Mouse (Mus musculus) intestine, embryonic 14.5 days (tissue): Measurements from ENCODE around the gene Gm1043. TPM values are rescaled to one million over a fixed set of nuclear protein-coding genes. Genes with fewer than 3 reads are reported as not detected.
A peak's percentile ranks its signal among the peaks of the same experiment; 100 is the strongest.

Experiments used
- ATAC-seq: fragments of 200-750 bp; cut with Nextera tagmentation; replicated peaks from 2 replicates; pipeline ENCODE4 v1.8.0; 2017; ENCODE audit warnings: low read depth, moderate number of reproducible peaks, moderate TSS enrichment, moderate library complexity; ENCODE audit not compliant: low FRiP score, low TSS enrichment
- DNase-seq: peaks from one replicate; pipeline ENCODE4 v3.0.0-alpha.2; 2018; ENCODE audit warnings: low spot score
- H3K27ac ChIP-seq: fragments of 300-500 bp; sonication (generic); 2 replicates; pipeline ENCODE4 v1.5.1; 2014; ENCODE audit warnings: low read depth, mild to moderate bottlenecking, control low read depth
- H3K27me3 ChIP-seq: fragments of 300-500 bp; sonication (generic); replicated peaks from 2 replicates; pipeline ENCODE4 v1.6.1; 2014; ENCODE audit warnings: low read length, control low read depth; ENCODE audit not compliant: control insufficient read depth, insufficient read depth
- H3K36me3 ChIP-seq: fragments of 300-500 bp; sonication (generic); 2 replicates; pipeline ENCODE4 v1.6.1; 2014; ENCODE audit warnings: low read length, control low read depth; ENCODE audit not compliant: control insufficient read depth, insufficient read depth
- H3K4me1 ChIP-seq: fragments of 300-500 bp; sonication (generic); replicated peaks from 2 replicates; pipeline ENCODE4 v1.6.1; 2014; ENCODE audit warnings: low read length, control low read depth, mixed read lengths; ENCODE audit not compliant: control insufficient read depth, insufficient read depth
- H3K4me2 ChIP-seq: fragments of 300-500 bp; sonication (generic); 2 replicates; pipeline ENCODE4 v1.6.1; 2014; ENCODE audit warnings: low read length
- H3K4me3 ChIP-seq: fragments of 300-500 bp; sonication (generic); 2 replicates; pipeline ENCODE4 v1.5.1; 2014; ENCODE audit warnings: low read depth, low read length, control low read depth, mixed read lengths
- H3K9ac ChIP-seq: fragments of 300-500 bp; sonication (generic); 2 replicates; pipeline ENCODE4 v1.6.1; 2014; ENCODE audit warnings: mild to moderate bottlenecking, low read length
- H3K9me3 ChIP-seq: fragments of 300-500 bp; sonication (generic); 2 replicates; pipeline ENCODE4 v1.6.1; 2016; ENCODE audit warnings: low read length, control low read depth; ENCODE audit not compliant: control insufficient read depth
- WGBS: fragments of 180-500 bp; shearing (Covaris S2); extraction: QIAGEN DNeasy Blood & Tissue Kit; methylation state at CpG from one replicate; pipeline ENCODE4 v1.1.7; 2014; 5-methylcytosine and 5-hydroxymethylcytosine counted together
- polyA plus RNA-seq: library from polyadenylated mRNA; unstranded; fragments of >200 nt; fragmentation: Nextera tagmentation; extraction: Ambion mirVana; gene quantifications from 2 replicates; pipeline ENCODE4 v1.2.1, GENCODE M21; 2014

Gene Gm1043
- polyA plus RNA-seq, 1 experiment from 2014 or later: not detected

DNA sequence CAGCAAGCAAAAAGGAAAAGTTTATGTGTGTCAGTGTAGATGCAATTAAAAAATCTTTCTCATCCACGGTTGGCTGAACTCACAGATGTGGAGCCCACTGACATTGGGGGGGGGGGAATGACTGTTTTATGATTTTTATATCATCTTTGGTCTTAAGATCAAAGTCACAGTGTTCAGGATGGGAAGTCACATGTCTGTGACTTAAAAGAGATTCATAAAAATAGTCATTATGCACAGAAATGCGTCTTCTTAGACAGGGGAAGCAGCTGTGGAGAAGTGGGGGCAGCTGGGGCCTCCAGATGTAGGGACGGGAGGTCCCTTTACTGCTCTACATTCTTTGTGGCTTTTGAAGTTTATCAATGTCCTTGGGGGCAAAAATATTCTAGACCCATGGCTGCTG is 28.7 kb upstream of the Gm1043 start:
- 57% methylated on average over 3 of the region's 3 CpGs for WGBS
- DNase-seq (no peak), ATAC-seq (no peak)
- Histone ChIP-seq H3K4me2 (no peak overlapping the region), H3K27ac (no peak overlapping the region), H3K9ac (no peak overlapping the region), H3K4me1 (0 out of 2 replicates have a peak, but pooled peaks cover 4% of the 10 kb centered on the region), H3K27me3 (no peaks in the 10 kb centered on the region), H3K36me3 (no peaks in the 10 kb centered on the region), H3K4me3 (no peak overlapping the region), H3K9me3 (no peaks in the 10 kb centered on the region)

DNA sequence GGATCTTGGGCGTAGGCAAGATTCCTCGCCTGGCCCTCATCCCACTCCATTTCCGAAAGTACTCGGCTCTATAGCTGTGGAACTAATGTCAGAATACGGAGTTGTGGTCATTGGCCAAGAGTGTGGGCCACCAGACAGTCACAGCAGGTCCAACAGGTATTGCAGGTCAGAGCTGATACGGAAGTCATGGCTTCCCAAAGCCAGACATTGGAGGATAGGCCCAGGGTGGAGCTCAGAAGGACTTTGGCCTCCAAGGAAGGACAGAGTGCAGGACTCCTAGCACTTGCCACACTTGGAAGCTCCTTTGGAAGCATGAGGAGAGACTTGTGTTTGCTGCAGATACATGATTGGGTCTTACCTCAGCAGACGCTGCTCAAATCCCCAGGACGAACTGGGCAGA is 23.6 kb upstream of the Gm1043 start:
- no peak overlapping the region for H3K9ac ChIP-seq
- peak; percentile 79 for ATAC-seq
- H3K4me2 ChIP-seq: no peak overlapping the region
- no peak overlapping the region for H3K27ac ChIP-seq
- H3K27me3 ChIP-seq: no peaks in the 10 kb centered on the region
- WGBS: 81% methylated on average over 8 of the region's 8 CpGs
- no peak for DNase-seq
- H3K4me1 ChIP-seq: 0 out of 2 replicates have a peak, but pooled peaks cover 4% of the 10 kb centered on the region
- H3K36me3 ChIP-seq: no peaks in the 10 kb centered on the region
- no peak overlapping the region for H3K4me3 ChIP-seq
- no peaks in the 10 kb centered on the region for H3K9me3 ChIP-seq

DNA sequence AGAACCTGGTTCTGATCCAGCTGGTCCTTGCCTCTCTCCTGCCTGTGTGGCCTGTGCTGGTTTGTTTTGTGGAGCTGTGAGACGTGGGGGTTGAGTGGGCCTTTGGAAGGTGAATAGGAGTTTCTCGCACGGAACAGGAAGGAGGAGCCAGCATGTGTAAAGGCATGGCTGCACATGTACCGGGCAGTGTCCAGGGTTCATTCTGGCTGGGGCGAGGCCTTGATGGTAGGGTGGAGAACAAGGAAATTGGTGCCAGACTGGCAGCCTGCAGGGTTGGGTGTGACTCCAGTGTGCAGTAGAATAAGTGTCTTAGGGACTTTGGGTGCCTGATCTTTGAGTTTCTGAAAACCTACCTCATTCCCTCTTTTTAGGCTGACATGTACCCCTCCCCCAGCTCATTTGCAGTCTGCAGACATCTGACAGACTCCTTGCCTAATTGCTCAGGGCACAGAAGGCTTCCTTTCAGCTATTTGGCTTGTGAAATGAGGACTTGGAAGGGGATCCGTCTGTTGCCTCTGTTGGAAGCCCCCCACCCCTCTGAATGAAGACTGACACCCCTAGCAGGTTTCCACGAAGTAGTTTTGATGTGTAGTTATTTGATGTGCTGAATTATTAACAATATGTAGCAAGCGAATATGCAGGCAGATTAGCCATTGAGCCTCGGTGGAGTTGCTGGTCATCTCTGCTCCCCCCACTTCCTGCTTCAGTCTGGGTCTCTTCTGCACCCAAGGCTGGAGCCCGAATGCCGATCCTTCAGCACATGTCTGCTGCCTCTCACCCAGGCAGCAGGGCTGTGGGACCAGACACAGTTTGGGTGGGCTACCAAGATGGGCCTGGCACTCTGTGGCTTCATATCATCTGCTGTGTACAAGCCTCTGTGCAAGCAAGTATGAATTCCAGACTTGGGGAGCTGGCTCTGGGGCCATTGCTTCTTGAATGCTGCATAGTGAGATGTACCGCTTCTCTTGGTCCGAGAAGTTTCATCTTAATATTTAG is 20.4 kb upstream of the Gm1043 start:
- H3K27me3 ChIP-seq: no peaks in the 10 kb centered on the region
- H3K36me3 ChIP-seq: no peaks in the 10 kb centered on the region
- H3K4me3 ChIP-seq: no peak overlapping the region
- H3K4me1 ChIP-seq: 0 out of 2 replicates have a peak, but pooled peaks cover 4% of the 10 kb centered on the region
- H3K9ac ChIP-seq: no peak overlapping the region
- WGBS: 69% methylated on average over 13 of the region's 13 CpGs
- H3K9me3 ChIP-seq: no peaks in the 10 kb centered on the region
- no peak overlapping the region for H3K27ac ChIP-seq
- peak; percentile 72; the same call in 1 of the 2 replicates for ATAC-seq
- H3K4me2 ChIP-seq: no peak overlapping the region
- no peak for DNase-seq

DNA sequence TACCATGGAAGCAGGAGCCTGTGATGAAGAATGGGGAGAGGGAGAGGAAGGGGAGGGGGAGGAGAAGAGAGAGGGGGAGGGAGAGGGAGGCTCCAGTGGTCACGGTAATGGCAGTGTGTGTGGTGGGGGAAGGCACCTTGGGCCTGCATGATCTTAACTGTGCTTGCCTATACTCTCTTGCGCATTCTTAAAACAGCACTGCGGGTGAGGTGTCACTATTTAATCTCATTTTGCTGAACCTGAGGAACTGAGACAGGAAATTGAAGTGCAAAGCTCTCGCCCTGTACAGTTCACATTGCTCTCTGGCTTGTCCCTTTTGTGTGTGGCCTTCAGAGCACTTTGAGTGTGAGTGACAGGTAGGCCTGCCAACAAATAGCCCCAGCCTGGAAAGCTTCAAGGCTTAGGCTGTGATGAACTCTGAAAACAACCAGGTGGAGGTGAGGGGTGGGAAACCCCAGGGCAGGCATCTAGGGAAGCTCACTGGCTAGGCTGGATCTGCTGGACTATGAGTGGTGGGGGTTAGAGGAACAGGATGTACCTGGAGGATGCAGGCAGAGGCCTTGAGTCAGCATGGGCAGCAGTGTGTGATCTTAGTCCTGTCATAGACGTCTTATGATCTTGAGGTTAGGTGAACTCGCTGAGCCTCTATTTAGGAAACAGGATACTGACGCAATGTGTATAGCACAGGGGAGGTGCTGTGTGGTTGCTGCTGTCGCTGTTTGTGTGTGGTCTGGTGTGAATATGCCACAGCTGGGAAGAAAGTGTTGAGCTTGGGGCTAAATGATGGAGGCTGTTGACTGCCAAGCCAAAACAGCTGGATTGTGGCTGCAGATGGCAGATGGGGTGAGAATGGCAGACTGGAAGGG is 18.2 kb upstream of the Gm1043 start:
- no peak overlapping the region for H3K4me2 ChIP-seq
- H3K4me1 ChIP-seq: 0 out of 2 replicates have a peak, but pooled peaks cover 4% of the 10 kb centered on the region
- H3K9me3 ChIP-seq: no peaks in the 10 kb centered on the region
- no peaks in the 10 kb centered on the region for H3K36me3 ChIP-seq
- H3K4me3 ChIP-seq: no peak overlapping the region
- no peaks in the 10 kb centered on the region for H3K27me3 ChIP-seq
- no peak overlapping the region for H3K27ac ChIP-seq
- no peak overlapping the region for H3K9ac ChIP-seq
- 62% methylated on average over 8 of the region's 8 CpGs for WGBS
- DNase-seq (no peak), ATAC-seq (no peak)

DNA sequence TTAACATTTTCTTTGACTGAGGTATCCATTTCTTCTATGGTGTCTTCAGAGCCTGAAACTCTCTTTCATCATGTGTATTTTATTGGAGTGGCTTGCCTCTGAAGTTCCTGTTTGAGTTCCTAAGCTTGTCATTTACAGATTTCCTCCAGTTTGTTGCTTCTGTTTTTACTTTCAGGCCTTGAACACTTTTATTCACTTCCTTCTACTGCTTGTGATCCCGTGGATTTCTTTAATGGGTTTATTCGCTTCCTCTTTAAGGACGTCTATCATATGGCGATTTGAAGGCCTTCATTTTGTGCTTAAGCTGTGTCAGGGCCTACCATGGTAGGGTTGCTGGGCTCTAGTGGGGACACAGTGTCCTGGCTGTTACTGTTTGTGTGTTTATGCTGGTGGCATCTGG is 11.5 kb upstream of the Gm1043 start:
- Histone ChIP-seq H3K27me3 (peaks cover 10% of the 10 kb centered on the region), H3K9me3 (no peaks in the 10 kb centered on the region), H3K4me3 (no peak overlapping the region), H3K9ac (no peak overlapping the region), H3K4me2 (no peak overlapping the region), H3K27ac (no peak overlapping the region), H3K36me3 (no peaks in the 10 kb centered on the region), H3K4me1 (no peaks in the 10 kb centered on the region)
- WGBS: 85% methylated on average over 4 of the region's 4 CpGs
- DNase-seq: no peak
- no peak for ATAC-seq

DNA sequence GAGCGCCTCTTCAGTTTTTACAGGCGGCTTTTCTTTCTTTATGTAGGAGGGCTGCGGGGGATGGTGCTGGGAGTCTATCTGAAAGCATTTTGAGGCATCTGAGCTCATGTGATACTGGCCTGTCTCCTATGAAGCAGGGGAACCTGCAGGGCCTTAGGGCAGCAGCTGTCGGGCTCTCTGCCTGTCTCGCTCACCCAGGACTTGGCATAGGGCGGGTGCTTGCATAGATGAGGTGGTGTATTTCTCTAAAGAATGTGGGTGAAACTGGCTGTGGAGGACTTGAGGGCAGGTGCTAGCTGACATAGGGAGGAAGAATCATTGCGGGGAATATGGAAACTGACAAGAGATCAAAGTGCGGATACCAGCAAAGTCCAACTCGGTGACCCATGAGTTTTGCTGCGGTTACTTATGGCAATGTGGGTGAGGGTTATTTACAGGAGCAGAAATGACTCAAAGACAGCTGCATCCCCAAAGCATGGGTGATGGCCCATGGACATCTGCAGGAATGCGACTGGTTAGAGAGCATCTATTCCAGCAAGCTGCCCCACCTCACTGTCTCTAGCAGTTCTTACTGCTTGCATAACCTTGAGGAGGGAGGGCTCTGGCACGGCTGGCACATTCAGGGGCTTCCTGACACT is 8.4 kb upstream of the Gm1043 start:
- Histone ChIP-seq H3K36me3 (no peaks in the 10 kb centered on the region), H3K27ac (no peak overlapping the region), H3K4me2 (no peak overlapping the region), H3K27me3 (peaks cover 10% of the 10 kb centered on the region), H3K4me3 (no peak overlapping the region), H3K4me1 (no peaks in the 10 kb centered on the region), H3K9ac (no peak overlapping the region), H3K9me3 (no peaks in the 10 kb centered on the region)
- WGBS: 54% methylated on average over 12 of the region's 12 CpGs
- DNase-seq: no peak
- no peak for ATAC-seq

DNA sequence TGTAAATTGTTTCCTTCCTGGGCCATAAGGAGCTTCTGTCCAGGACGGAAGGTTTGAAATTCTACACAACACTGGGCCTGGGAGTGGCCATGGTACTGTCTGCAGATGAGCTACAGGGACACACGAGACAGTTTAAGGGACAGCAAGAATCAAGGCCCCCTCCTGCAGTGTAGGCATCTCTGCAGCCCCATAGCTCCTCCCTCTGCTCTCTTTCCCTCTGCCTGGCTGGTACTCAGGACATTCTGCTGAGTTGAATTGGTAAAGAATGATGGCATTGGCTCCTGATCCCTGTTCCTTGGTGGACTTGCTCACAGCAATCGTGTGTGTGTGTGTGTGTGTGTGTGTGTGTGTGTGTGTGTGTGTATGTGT is 7.9 kb upstream of the Gm1043 start:
- 37% methylated on average over 3 of the region's 3 CpGs for WGBS
- H3K27ac ChIP-seq: no peak overlapping the region

DNA sequence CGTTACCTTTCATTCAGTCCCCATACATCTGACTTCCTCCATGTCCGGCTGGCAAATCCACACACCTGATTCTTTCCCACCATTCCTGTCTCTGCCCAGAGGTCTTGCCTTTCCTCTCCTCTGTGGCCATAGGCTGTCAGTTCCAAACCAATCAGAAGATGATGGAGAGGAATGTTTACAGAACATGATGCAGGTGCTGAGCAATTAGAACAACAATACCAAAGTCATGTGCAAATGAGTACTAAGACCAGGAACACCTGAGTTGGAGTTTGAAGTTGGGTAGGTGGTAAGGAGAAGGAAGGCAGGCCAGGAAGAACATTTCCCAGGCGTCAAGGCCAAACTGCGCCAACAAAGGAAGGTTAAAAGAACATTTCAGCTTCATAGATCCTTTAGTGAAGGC is 5.7 kb upstream of the Gm1043 start:
- Histone ChIP-seq H3K4me3 (no peak overlapping the region), H3K9ac (no peak overlapping the region), H3K4me2 (no peak overlapping the region), H3K36me3 (no peaks in the 10 kb centered on the region), H3K27ac (no peak overlapping the region), H3K27me3 (peaks cover 10% of the 10 kb centered on the region), H3K4me1 (no peaks in the 10 kb centered on the region), H3K9me3 (no peaks in the 10 kb centered on the region)
- WGBS: 92% methylated on average over 4 of the region's 4 CpGs
- ATAC-seq (no peak), DNase-seq (no peak)

More for the DNA sequence above, 7.9 kb upstream of the Gm1043 start:
- no peak overlapping the region for H3K4me3 ChIP-seq
- H3K4me2 ChIP-seq: no peak overlapping the region
- no peak overlapping the region for H3K9ac ChIP-seq
- ATAC-seq (no peak), DNase-seq (no peak)
- no peaks in the 10 kb centered on the region for H3K36me3 ChIP-seq
- H3K4me1 ChIP-seq: no peaks in the 10 kb centered on the region
- H3K27me3 ChIP-seq: peaks cover 10% of the 10 kb centered on the region
- H3K9me3 ChIP-seq: no peaks in the 10 kb centered on the region
